Comparison of ENCODE assay signal across 22 mouse cellular contexts in genomic region chr19:17397922-17398321, GRCm38 (mm10).
"Had no signal": no experiment of that assay in that cellular context is flagged by ENCODE, and none has a peak within 500 bp of the region (broad histone marks: within the 10 kb centered on the region; RNA-seq: fewer than 3 reads in every experiment).

No protein-coding gene starts in this region.

- H3K9ac ChIP-seq: kidney, embryonic 15.5 days; limb, embryonic 12.5 days; limb, embryonic 15.5 days; liver, embryonic 14.5 days; liver, postnatal 0 days; midbrain, embryonic 12.5 days; midbrain, embryonic 15.5 days; neural tube, embryonic 13.5 days had no signal

- H3K4me3 ChIP-seq: kidney, embryonic 15.5 days; left cerebral cortex, adult 2 months; limb, embryonic 12.5 days; limb, embryonic 15.5 days; midbrain, embryonic 12.5 days; midbrain, embryonic 15.5 days; myocyte; neural tube, embryonic 13.5 days had no signal

- DNase-seq: kidney, adult 11 months; kidney, adult 8-10 months; kidney, postnatal 10 days; kidney, postnatal 36 days; layer of hippocampus, postnatal 36 days; left cerebral cortex, postnatal 4 days; liver, postnatal 0 days; retina, postnatal 1 day; right cerebral cortex, postnatal 25 days; spleen, adult 18-20 months; thymus, adult 18-20 months; thymus, postnatal 36 days had no signal

- H3K27me3 ChIP-seq: limb, embryonic 12.5 days; limb, embryonic 15.5 days; midbrain, embryonic 15.5 days had no signal

- H3K27ac ChIP-seq: kidney, embryonic 15.5 days; left cerebral cortex, adult 2 months; limb, embryonic 12.5 days; limb, embryonic 15.5 days; liver, embryonic 14.5 days; macrophage; midbrain, embryonic 12.5 days; midbrain, embryonic 15.5 days; neural tube, embryonic 13.5 days had no signal
